7 mouse cellular contexts compared by ENCODE assay signal in genomic region chr4:88867926-88868911, GRCm38 (mm10). TPM values are rescaled to one million over a fixed set of nuclear protein-coding genes. Genes with fewer than 3 reads are reported as not detected.
A peak's percentile ranks its signal among the peaks of the same experiment; 100 is the strongest.
DNase-seq lines count a peak whose midpoint lies in the region; ATAC-seq lines count a peak whose summit lies in the region.

No protein-coding gene starts in this region.

- peak overlapping the region; percentile 43 for H3K9ac ChIP-seq in kidney, embryonic 15.5 days

- H3K27ac ChIP-seq in kidney, embryonic 15.5 days, result no peak overlapping the region

- H3K4me2 ChIP-seq in kidney, embryonic 15.5 days, result peak overlapping the region; percentile 86

- DNase-seq in urinary bladder, postnatal 14 days (ENCODE audit: low spot score), result peak; percentile 11
- DNase-seq in urinary bladder, postnatal 25 days (ENCODE audit: low spot score), result no peak
- peak; percentile 48 for DNase-seq in c-Kit-positive CD71-positive TER-119-negative erythroid progenitor cells, embryonic 14.5 days (ENCODE audit: low read depth)
- DNase-seq in heart, adult 18-20 months, result peak; percentile 29 to 49
- peak; percentile 27 for DNase-seq in lung, postnatal 14 days
- DNase-seq in right cerebral cortex, adult 2 months (ENCODE audit: low spot score in 2 of 2), result peak; percentile 15 to 34

- H3K27me3 ChIP-seq in kidney, embryonic 15.5 days, result peaks cover 42% of the 10 kb centered on the region

- H3K9me3 ChIP-seq in kidney, embryonic 15.5 days (replicated peaks), result no peaks in the 10 kb centered on the region

- H3K4me1 ChIP-seq in kidney, embryonic 15.5 days, result peaks cover 9% of the 10 kb centered on the region

- H3K4me3 ChIP-seq in kidney, embryonic 15.5 days (replicated peaks), result peak overlapping the region; percentile 57

- ATAC-seq in kidney, embryonic 15.5 days (replicated peaks; ENCODE audit: low FRiP score), result peak; percentile 72

- H3K36me3 ChIP-seq in kidney, embryonic 15.5 days, result no peaks in the 10 kb centered on the region

- 9% methylated on average over 31 of the region's 31 CpGs for WGBS in kidney, embryonic 15.5 days

RNA-seq across cellular contexts. Expression of gene Ifne, which starts 11.8 kb away (rescaled TPM):
- total RNA-seq in heart, adult 18-20 months (2021), result not detected
- polyA plus RNA-seq in kidney, embryonic 15.5 days (2015; fragmentation: Nextera tagmentation; extraction: Ambion mirVana), result not detected in 2 replicates

RNA-seq across cellular contexts. Expression of gene Ifna1, which starts 18.3 kb away (rescaled TPM):
- total RNA-seq in heart, adult 18-20 months (2021), result not detected
- polyA plus RNA-seq in kidney, embryonic 15.5 days (2015; fragmentation: Nextera tagmentation; extraction: Ambion mirVana), result not detected in 2 replicates

RNA-seq across cellular contexts. Expression of gene Ifna4, which starts 26.6 kb away (rescaled TPM):
- total RNA-seq in heart, adult 18-20 months (2021), result not detected
- not detected in 2 replicates for polyA plus RNA-seq in kidney, embryonic 15.5 days (2015; fragmentation: Nextera tagmentation; extraction: Ambion mirVana)

RNA-seq across cellular contexts. Expression of gene Ifna5, which starts 32.9 kb away (rescaled TPM):
- not detected for total RNA-seq in heart, adult 18-20 months (2021)
- not detected in 2 replicates for polyA plus RNA-seq in kidney, embryonic 15.5 days (2015; fragmentation: Nextera tagmentation; extraction: Ambion mirVana)

RNA-seq across cellular contexts. Expression of gene Ifna6, which starts 41.0 kb away (rescaled TPM):
- not detected for total RNA-seq in heart, adult 18-20 months (2021)
- polyA plus RNA-seq in kidney, embryonic 15.5 days (2015; fragmentation: Nextera tagmentation; extraction: Ambion mirVana), result not detected in 2 replicates
